Mouse (Mus musculus): ENCODE measurements around the gene Rab3gap2. TPM values are rescaled to one million over a fixed set of nuclear protein-coding genes. Genes with fewer than 3 reads are reported as not detected.

Gene Rab3gap2
- polyA plus RNA-seq, 1 experiment from 2014 or later, result 22.0 TPM

- H3K27ac ChIP-seq (replicated peaks; ENCODE audit: low read depth, low read length), result no peak overlapping the region
- H3K4me3 ChIP-seq (ENCODE audit: low read depth, low read length), result no peak overlapping the region
- no peaks in the 10 kb centered on the region for H3K4me1 ChIP-seq (ENCODE audit: control insufficient read depth, insufficient read depth, low read length)
- H3K4me2 ChIP-seq (ENCODE audit: low read depth, severe bottlenecking), result no peak overlapping the region
- no peaks in the 10 kb centered on the region for H3K27me3 ChIP-seq (ENCODE audit: control insufficient read depth, insufficient read depth, low read length)
- DNase-seq (ENCODE audit: low spot score) (peak; percentile 57), ATAC-seq (ENCODE audit: insufficient number of reproducible peaks, low FRiP score, low TSS enrichment, low read depth) (no peak; the same call in 1 of the 2 replicates)
- H3K9ac ChIP-seq (ENCODE audit: low read length), result no peak overlapping the region
- no peaks in the 10 kb centered on the region for H3K36me3 ChIP-seq (ENCODE audit: control insufficient read depth, insufficient read depth, low read length)
- no peaks in the 10 kb centered on the region for H3K9me3 ChIP-seq (ENCODE audit: control insufficient read depth, low read length)
- WGBS, result 16% methylated on average over 10 of the region's 10 CpGs
These were observed 10.4 kb upstream of the Rab3gap2 start for GRCm38 (mm10) chr1:185193509-185193908.

DNA sequence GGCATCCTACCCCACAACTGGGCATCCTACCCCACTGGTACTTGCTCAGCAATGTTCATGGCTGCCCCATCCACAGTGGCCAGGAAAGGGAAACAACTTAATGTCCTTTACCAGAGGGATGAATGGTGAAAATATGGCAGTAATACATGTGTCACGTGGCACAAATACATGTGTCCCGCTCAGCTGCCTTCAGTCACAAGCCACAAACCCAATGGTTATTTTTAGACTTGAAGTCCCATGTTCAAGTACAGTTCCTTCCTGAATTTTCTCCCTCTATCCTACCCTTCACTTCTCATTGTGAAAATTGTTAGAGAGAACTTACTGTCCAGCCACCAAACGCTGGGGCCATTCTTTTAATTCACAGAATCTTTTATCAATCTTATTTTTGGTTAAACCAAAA is 7.6 kb upstream of the Rab3gap2 start:
- Histone ChIP-seq H3K4me2 (ENCODE audit: low read depth, severe bottlenecking) (no peak overlapping the region), H3K27me3 (ENCODE audit: control insufficient read depth, insufficient read depth, low read length) (no peaks in the 10 kb centered on the region), H3K4me1 (ENCODE audit: control insufficient read depth, insufficient read depth, low read length) (no peaks in the 10 kb centered on the region), H3K36me3 (ENCODE audit: control insufficient read depth, insufficient read depth, low read length) (no peaks in the 10 kb centered on the region), H3K9me3 (ENCODE audit: control insufficient read depth, low read length) (no peaks in the 10 kb centered on the region), H3K27ac (replicated peaks; ENCODE audit: low read depth, low read length) (no peak overlapping the region), H3K4me3 (ENCODE audit: low read depth, low read length) (no peak overlapping the region), H3K9ac (ENCODE audit: low read length) (no peak overlapping the region)
- WGBS, result 75% methylated on average over 3 of the region's 3 CpGs
- DNase-seq (ENCODE audit: low spot score) (no peak), ATAC-seq (ENCODE audit: insufficient number of reproducible peaks, low FRiP score, low TSS enrichment, low read depth) (no peak)

DNA sequence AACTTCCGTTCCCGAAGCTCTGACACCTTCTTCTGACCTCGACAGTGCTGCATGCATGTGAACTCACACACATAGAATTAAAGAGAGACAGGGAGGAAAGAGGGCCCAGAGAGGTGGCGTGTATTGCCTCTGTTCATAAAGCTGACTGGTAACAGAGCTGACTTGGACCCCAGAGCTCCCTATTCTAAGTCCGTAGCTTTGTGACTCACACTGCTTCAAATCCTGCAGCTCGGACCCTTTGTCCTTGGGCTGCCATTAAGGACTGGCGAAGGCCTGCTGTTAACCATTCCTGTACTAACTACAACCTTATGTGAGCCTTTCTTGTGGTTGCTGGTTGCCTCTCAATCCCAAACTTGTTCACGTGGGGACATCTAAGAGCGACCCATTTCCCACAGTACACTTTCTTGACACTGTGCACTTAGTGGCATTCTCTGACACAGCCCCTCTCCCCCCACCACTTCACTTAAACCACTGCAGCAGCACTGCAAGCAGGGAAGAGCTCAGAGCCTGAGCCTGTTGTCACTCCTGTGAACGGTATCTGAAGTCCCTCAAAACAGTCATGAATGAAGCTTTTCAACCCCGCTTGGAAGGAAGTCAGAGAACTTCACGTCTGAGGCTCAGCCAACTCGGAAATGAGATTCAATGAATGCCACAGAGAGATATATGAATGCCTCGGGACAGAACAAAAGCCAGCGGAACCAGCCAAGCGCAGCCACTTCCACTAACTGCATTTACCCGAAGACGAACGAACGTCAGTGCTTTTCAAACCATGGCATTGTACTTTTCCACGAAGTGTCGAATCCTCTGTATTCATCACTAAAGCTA is 3.1 kb upstream of the Rab3gap2 start:
- Histone ChIP-seq H3K36me3 (ENCODE audit: control insufficient read depth, insufficient read depth, low read length) (no peaks in the 10 kb centered on the region), H3K4me2 (ENCODE audit: low read depth, severe bottlenecking) (no peak overlapping the region), H3K4me3 (ENCODE audit: low read depth, low read length) (no peak overlapping the region), H3K27ac (replicated peaks; ENCODE audit: low read depth, low read length) (no peak overlapping the region), H3K9me3 (ENCODE audit: control insufficient read depth, low read length) (no peaks in the 10 kb centered on the region), H3K27me3 (ENCODE audit: control insufficient read depth, insufficient read depth, low read length) (no peaks in the 10 kb centered on the region), H3K9ac (ENCODE audit: low read length) (no peak overlapping the region), H3K4me1 (ENCODE audit: control insufficient read depth, insufficient read depth, low read length) (peaks cover 5% of the 10 kb centered on the region; the same call in 1 of the 2 replicates)
- no peak for ATAC-seq (ENCODE audit: insufficient number of reproducible peaks, low FRiP score, low TSS enrichment, low read depth)
- 72% methylated on average over 22 of the region's 22 CpGs for WGBS
- DNase-seq (ENCODE audit: low spot score), result no peak

GRCm38 (mm10) chr1:185201994-185202393 is 1.9 kb upstream of the Rab3gap2 start:
- no peak overlapping the region for H3K9ac ChIP-seq (ENCODE audit: low read length)

GRCm38 (mm10) chr1:185203196-185203908 is 565 bp upstream of the Rab3gap2 start:
- H3K27me3 ChIP-seq (ENCODE audit: control insufficient read depth, insufficient read depth, low read length), result no peaks in the 10 kb centered on the region
- ATAC-seq (ENCODE audit: insufficient number of reproducible peaks, low FRiP score, low TSS enrichment, low read depth), result peak; percentile 55; the same call in 1 of the 2 replicates
- no peaks in the 10 kb centered on the region for H3K9me3 ChIP-seq (ENCODE audit: control insufficient read depth, low read length)
- H3K4me3 ChIP-seq (ENCODE audit: low read depth, low read length), result peak overlapping the region; percentile 86
- 0 out of 2 replicates have a peak overlapping the region, but pooled peaks have one; percentile 42 for H3K27ac ChIP-seq (replicated peaks; ENCODE audit: low read depth, low read length)
- H3K4me1 ChIP-seq (ENCODE audit: control insufficient read depth, insufficient read depth, low read length), result peaks cover 5% of the 10 kb centered on the region; the same call in 1 of the 2 replicates
- peak overlapping the region; percentile 69 for H3K9ac ChIP-seq (ENCODE audit: low read length)
- H3K36me3 ChIP-seq (ENCODE audit: control insufficient read depth, insufficient read depth, low read length), result no peaks in the 10 kb centered on the region
- WGBS, result 9% methylated on average over 23 of the region's 23 CpGs
- peak overlapping the region; percentile 78 for H3K4me2 ChIP-seq (ENCODE audit: low read depth, severe bottlenecking)
- peak; percentile 42 for DNase-seq (ENCODE audit: low spot score)

More at GRCm38 (mm10) chr1:185201994-185202393, 1.9 kb upstream of the Rab3gap2 start:
- Histone ChIP-seq H3K4me1 (ENCODE audit: control insufficient read depth, insufficient read depth, low read length) (peaks cover 5% of the 10 kb centered on the region; the same call in 1 of the 2 replicates), H3K27me3 (ENCODE audit: control insufficient read depth, insufficient read depth, low read length) (no peaks in the 10 kb centered on the region), H3K9me3 (ENCODE audit: control insufficient read depth, low read length) (no peaks in the 10 kb centered on the region), H3K27ac (replicated peaks; ENCODE audit: low read depth, low read length) (no peak overlapping the region), H3K4me2 (ENCODE audit: low read depth, severe bottlenecking) (no peak overlapping the region), H3K36me3 (ENCODE audit: control insufficient read depth, insufficient read depth, low read length) (no peaks in the 10 kb centered on the region), H3K4me3 (ENCODE audit: low read depth, low read length) (no peak overlapping the region)
- ATAC-seq (ENCODE audit: insufficient number of reproducible peaks, low FRiP score, low TSS enrichment, low read depth) (no peak), DNase-seq (ENCODE audit: low spot score) (no peak)
- WGBS, result 80% methylated on average over 2 of the region's 2 CpGs

DNA sequence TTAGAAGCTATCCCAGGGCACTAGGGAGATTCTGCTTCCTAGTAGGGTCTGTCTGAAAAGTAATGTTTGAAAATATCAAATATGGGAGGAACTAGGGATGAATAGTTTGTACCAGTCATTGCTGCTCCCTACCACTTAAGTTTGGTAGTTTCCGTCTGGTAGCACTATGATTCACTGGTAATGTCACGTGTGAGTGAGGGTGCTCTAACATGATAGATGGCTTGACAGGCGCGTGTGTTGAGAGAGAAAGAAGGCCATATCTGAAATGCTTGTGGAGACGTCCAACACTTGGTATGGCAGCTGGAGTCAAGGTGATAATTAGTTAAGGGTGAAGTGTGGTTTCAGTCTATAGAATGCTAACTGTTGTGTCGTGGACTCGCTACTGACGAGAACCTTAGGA is 1.2 kb downstream of the Rab3gap2 start:
- ATAC-seq (ENCODE audit: insufficient number of reproducible peaks, low FRiP score, low TSS enrichment, low read depth), result no peak
- Histone ChIP-seq H3K36me3 (ENCODE audit: control insufficient read depth, insufficient read depth, low read length) (no peaks in the 10 kb centered on the region), H3K9ac (ENCODE audit: low read length) (no peak overlapping the region), H3K4me3 (ENCODE audit: low read depth, low read length) (no peak overlapping the region), H3K27ac (replicated peaks; ENCODE audit: low read depth, low read length) (no peak overlapping the region), H3K4me2 (ENCODE audit: low read depth, severe bottlenecking) (peak overlapping the region; percentile 12; the same call in 1 of the 2 replicates), H3K27me3 (ENCODE audit: control insufficient read depth, insufficient read depth, low read length) (no peaks in the 10 kb centered on the region), H3K4me1 (ENCODE audit: control insufficient read depth, insufficient read depth, low read length) (peaks cover 9% of the 10 kb centered on the region; the same call in 1 of the 2 replicates), H3K9me3 (ENCODE audit: control insufficient read depth, low read length) (no peaks in the 10 kb centered on the region)
- DNase-seq (ENCODE audit: low spot score), result no peak
- WGBS, result 71% methylated on average over 8 of the region's 8 CpGs

DNA sequence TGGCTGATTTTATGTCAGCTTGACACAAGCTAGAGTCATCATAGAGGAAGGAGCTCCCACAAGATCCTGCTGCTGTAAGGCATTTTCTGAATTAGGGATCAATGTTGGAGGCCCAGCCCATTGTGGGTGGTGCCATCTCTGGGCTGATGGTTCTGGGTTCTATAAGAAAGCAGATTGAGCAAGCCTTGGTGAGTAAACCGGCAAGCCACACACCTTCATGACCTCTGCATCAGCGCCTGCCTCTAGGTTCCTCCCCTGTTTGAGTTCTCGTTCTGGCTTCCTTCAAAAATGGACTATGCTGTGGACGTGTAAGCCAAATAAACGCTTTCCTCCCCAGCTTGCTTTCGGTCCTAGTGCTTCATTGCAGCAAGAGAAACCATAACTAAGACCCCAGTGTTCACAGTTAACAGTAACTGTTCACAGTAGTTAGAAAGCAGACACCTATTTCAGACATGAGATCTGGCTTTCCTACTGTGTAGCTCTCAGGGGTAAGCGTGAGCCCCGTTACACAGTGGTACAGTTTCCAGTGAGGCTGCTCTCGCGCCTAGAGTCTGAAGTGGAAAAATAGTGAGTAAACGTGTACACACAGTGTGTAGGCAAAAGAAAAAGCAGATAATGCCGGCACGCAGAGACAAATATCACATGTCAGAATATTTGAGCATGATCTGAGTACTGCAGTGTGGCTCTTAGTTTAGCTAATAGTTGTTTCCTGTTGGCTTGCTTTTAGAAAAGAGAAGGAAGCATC is 4.1 kb downstream of the Rab3gap2 start:
- ATAC-seq (ENCODE audit: insufficient number of reproducible peaks, low FRiP score, low TSS enrichment, low read depth), result no peak
- Histone ChIP-seq H3K4me1 (ENCODE audit: control insufficient read depth, insufficient read depth, low read length) (peaks cover 9% of the 10 kb centered on the region; the same call in 1 of the 2 replicates), H3K4me3 (ENCODE audit: low read depth, low read length) (no peak overlapping the region), H3K4me2 (ENCODE audit: low read depth, severe bottlenecking) (no peak overlapping the region), H3K27ac (replicated peaks; ENCODE audit: low read depth, low read length) (no peak overlapping the region), H3K9me3 (ENCODE audit: control insufficient read depth, low read length) (no peaks in the 10 kb centered on the region), H3K9ac (ENCODE audit: low read length) (no peak overlapping the region), H3K27me3 (ENCODE audit: control insufficient read depth, insufficient read depth, low read length) (no peaks in the 10 kb centered on the region), H3K36me3 (ENCODE audit: control insufficient read depth, insufficient read depth, low read length) (no peaks in the 10 kb centered on the region)
- no peak for DNase-seq (ENCODE audit: low spot score)
- 92% methylated on average over 13 of the region's 13 CpGs for WGBS

DNA sequence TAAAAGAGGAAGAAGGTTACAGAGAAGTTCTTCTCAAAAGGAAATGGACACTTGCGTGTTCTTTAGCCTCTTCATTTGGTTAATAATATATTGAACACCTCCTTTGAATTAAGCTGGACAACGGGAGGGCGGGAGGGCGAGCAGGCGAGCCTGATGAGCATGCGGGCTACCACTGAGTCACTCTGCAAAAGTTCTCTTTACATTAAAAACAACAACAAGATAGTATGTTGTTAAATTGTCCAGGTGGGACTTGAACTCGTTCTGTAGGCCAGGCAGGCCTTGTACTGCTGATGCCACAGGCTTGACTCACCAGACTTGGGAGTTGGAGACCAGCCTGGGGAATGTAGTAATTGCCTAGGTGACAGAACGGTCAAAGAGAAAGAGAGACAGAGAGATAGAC is 4.8 kb downstream of the Rab3gap2 start:
- Histone ChIP-seq H3K4me2 (ENCODE audit: low read depth, severe bottlenecking) (no peak overlapping the region), H3K36me3 (ENCODE audit: control insufficient read depth, insufficient read depth, low read length) (no peaks in the 10 kb centered on the region), H3K4me3 (ENCODE audit: low read depth, low read length) (no peak overlapping the region), H3K27ac (replicated peaks; ENCODE audit: low read depth, low read length) (no peak overlapping the region), H3K27me3 (ENCODE audit: control insufficient read depth, insufficient read depth, low read length) (no peaks in the 10 kb centered on the region), H3K9ac (ENCODE audit: low read length) (no peak overlapping the region), H3K9me3 (ENCODE audit: control insufficient read depth, low read length) (no peaks in the 10 kb centered on the region), H3K4me1 (ENCODE audit: control insufficient read depth, insufficient read depth, low read length) (peaks cover 9% of the 10 kb centered on the region; the same call in 1 of the 2 replicates)
- ATAC-seq (ENCODE audit: insufficient number of reproducible peaks, low FRiP score, low TSS enrichment, low read depth) (no peak), DNase-seq (ENCODE audit: low spot score) (no peak)
- 94% methylated on average over 8 of the region's 8 CpGs for WGBS
